Mouse (Mus musculus) embryo, embryonic 10 days (tissue): ENCODE data around the gene Nbeal2.

Experiments used
- DNase-seq: peaks from one replicate; pipeline ENCODE4 v3.0.0-alpha.2; 2015; ENCODE audit warnings: low spot score

Nbeal2 gene

DNA sequence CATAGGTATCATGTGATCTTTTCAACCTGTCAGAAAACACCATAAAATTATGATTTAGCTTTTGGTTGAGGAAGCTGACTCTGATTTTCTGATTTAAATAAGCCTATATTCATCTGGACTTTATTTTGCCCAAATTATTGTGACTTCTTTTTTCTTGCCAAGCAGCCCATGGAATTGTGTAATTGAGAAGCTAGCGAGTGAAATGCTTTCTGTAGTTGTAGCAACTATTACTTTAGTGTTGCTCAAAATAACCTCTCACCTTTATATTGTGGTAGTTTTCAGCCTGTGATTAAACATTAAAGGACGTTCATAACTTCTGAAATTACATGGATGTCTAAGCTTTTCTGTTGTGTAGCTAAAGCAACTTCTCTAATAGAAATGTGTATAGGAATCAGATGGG, 71.8 kb downstream of the Nbeal2 start:
- no peak for DNase-seq
